Mouse (Mus musculus): ENCODE results near the gene Igsf21.

Gene Igsf21

DNA sequence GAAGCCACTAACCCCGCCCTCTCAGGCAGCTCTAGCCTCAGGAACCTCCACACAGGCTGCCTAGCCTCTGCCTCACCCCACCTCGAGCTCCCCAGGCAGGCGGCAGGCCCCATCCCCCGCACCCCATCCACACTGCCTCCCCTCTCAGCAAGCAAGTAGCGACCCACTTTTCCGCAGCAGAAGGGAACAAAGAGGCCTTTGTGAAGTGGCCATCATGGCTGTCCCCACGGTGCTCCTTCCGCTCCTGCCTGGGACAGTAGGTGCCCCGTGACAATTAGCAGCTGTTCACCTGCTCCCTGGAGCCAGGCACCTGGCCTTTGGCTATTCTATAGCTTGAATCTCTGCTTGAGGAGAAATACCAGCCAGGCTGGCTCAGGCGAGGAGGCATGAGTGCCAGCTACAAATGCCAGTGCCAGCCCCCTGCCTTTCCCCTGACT lies 9.3 kb downstream of the Igsf21 start:
- no peak for DNase-seq (ENCODE audit: low read depth, low spot score)

DNA sequence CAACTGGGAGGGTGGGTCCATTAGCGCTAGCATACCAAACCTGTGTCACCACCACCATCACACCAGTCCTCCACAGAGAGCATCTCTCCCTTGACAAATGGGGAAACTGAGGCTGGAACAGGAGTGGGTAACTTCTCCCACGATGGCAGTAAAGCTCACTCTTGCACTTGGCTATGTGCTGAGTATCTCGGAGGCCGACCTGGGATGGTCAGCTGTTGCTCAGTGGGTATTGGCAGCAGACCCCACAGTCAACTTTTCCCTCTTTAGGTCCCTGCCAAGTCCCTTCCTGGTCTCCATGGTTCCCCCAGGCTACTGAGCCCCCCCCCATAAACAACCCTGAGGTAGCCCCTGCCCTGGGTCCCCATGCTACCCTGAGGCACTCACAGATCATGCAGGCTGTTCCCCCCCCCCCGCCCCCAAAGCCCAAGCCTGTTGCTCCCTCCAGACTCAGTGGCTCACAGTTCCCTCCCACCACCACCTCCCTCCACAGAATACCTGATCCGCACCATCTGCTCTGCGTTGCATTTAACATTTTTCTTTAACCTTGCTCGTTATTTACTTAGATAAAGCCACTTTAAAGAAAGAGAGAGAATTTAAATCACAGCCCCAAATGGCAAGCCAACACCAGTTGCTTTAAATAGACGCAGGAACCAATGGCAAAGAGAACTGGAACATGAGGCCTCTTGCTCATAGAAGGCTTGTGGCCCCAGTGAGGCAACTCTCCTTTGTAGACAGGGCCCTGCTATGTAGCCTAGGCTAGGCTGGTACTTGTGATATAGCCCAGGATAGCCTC lies 11.0 kb downstream of the Igsf21 start:
- DNase-seq (ENCODE audit: low read depth, low spot score) = no peak

- DNase-seq (ENCODE audit: low read depth, low spot score) = no peak
These were observed 12.0 kb downstream of the Igsf21 start for GRCm38 (mm10) chr4:140234412-140235205.

GRCm38 (mm10) chr4:140227837-140228236 lies 18.7 kb downstream of the Igsf21 start:
- no peak for DNase-seq (ENCODE audit: low read depth, low spot score)

DNA sequence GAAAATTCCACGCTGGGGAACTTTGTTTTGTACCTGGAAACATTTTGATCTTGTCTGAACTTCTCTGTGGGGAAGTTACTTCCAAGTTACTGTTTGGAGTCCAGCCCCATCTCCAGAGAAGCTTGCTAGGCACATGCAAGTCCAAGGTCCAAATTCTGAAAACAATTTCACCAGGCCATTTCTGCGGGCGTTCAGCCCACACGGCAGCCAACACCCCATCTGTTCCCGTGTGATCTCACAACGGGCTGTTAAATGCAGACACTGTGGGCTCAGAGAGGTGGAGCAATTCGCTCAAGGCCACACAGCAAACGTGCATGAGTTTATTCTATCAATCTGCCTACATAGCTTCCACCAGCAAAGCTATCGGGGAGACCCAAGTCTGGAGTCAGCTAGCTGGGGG lies 21.4 kb downstream of the Igsf21 start:
- no peak for DNase-seq (ENCODE audit: low read depth, low spot score)

DNA sequence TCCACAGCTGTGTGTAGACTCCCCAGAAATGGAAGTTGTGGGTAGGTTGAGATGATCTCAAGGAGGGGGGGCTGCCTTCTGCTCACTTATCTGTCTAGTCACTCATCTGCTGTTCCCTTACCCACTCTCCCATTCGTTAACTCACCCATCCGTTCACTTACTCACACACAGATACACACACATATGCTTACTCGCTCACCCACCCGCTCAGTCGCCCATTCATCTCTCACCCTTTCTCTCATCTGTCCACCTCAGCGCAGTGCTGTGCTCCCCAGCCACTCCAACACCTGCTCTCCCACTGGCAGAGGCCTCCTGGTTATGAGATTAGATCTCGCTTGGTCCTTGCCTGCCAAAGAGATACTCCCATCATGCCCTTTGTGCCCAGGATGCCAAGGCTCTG lies 22.1 kb downstream of the Igsf21 start:
- DNase-seq (ENCODE audit: low read depth, low spot score) = no peak

GRCm38 (mm10) chr4:140223067-140223466 lies 23.5 kb downstream of the Igsf21 start:
- no peak for DNase-seq (ENCODE audit: low read depth, low spot score)

DNA sequence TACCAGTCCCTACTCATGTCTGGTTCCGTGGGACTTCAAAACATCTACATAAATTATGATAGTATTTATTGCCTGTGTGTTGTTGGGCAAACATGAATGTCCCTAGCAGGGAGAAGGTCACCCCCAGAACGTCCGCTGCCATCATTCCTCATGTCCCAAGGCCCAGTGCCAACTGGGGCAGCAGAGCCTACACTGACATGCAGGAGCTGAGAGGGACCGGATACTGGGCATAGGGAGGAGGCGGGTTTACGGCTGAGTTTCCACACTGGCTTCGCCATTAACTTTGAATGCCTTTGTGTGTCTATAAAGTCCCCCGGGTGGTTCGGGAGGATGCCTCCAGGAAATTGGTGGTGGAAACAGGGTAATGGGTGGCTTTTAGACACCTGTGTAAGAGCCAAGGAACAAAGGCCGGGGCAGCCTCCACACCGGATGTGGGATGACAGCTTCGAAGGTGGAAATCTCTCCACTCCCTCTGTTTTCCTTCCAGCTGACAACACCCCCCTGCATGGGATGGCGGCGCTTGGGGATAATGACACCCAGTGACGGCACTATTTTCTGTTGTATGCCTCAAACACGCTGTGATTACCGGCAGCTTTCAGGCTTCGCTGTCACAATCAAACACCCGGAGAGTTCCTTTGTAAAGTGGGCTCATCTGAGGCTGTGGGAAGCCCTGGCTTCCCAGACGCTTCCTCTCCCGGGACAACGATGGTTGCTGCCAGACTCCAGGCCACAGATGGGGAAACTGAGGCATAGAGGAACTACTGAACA lies 26.1 kb downstream of the Igsf21 start:
- DNase-seq (ENCODE audit: low read depth, low spot score) = peak; percentile 74

DNA sequence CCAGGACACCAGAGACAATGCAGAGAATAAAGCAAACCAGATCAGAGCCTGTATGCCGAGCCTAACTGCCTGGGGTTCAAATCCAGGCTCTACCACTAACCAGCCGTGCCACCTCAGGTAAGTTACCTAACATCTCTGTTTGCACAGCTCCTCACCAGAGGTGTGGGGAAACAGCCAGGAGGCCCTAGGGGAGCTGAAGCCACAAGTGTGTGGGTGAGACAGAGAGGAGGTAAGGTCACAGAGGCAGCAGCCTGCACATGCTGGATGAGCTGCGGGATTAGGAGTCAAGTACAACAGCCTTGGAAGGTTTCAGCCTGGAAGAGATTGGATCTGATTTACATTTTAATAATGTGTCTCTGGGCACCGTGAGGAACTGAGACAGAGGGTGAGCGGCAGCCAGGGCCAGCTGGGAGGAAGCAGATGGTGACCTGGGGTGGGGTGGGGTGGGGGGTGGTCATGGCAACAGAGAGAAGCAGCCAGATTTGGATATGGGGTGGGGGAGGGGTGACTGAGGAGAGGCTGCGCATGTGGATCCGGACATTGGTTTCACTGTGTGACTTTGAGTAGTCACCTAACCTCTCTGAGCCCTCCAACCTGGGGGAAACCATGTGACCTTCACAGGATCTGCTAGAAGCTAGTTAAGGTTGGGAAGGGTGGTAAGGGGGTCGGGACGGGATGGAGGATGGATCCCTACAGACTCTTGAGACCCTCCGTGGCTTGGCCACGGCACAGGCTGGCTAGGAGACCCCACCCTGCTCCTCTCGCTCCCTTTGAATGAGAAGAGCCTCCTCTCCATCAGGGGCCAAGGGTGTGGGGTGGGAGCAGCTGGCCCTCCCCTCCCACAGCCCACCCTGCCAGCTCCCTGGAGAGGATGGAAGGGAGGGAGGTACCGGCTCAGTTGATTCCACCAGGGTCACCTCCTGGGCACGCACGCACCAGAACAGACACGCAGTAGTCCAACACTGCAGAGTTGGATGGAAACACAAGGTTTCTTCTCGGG lies 27.4 kb downstream of the Igsf21 start:
- peak; percentile 79 for DNase-seq (ENCODE audit: low read depth, low spot score)

DNA sequence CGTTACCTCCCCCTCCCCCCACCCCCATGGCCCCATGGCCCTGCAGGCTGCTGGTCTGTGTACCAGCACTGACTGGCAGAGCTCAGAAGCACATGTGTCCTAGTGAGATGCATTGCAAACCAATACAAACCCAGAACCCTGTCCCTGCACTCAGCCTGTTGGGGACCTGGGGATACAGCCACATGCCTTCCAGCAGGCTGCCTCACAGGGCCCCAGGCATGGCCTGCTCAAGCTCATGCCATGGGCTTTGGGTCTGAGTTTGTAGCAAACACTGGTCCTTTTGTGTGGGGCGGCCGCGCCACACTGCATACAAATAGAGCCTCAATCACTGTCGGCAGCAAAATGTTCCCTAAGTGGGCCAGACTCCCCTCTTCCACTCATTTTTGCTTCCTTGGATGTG lies 28.2 kb downstream of the Igsf21 start:
- no peak for DNase-seq (ENCODE audit: low read depth, low spot score)

DNA sequence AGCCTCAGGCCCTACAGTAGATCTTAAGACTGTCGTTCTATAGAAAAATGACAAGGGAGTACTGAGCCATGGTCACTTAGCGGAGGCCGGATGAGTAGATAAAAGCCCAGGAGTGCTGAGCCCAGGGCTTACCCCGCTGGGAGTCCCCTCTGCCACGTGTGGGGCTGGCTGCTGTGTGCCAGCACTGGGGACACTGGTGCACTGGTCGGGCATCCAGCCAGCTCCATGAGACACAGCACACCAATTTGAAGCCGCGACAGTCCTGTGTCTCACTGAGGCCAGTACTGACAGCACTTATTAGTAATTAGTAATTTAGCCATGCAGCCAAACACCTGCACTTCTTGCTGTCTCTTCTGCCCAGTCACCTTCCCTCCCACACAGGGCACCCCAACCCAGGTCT lies 28.6 kb downstream of the Igsf21 start:
- DNase-seq (ENCODE audit: low read depth, low spot score) = no peak

- no peak for DNase-seq (ENCODE audit: low read depth, low spot score)
These were observed 30.5 kb downstream of the Igsf21 start for GRCm38 (mm10) chr4:140216096-140216495.

DNA sequence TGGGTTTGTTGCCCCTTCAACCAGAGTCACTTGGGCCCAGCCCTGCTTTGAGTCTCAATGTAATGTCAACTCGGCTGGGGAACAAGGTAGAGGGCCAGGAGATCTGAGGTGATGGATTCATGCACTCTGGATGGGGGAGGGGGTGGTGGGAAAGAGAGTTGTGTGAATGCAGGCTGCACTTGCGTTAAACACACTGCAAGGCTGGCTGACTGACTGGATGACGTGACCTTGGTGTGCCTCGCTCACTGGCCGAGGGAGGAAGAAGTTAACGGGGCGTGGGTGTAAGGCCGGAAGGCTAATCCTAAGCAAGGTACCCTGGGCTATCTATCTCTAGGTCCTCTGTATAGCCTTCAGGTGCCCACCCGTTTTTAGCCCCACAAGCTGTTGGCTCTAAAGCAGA lies 31.4 kb downstream of the Igsf21 start:
- peak; percentile 38 for DNase-seq (ENCODE audit: low read depth, low spot score)

GRCm38 (mm10) chr4:140214406-140214805 lies 32.2 kb downstream of the Igsf21 start:
- no peak for DNase-seq (ENCODE audit: low read depth, low spot score)

DNA sequence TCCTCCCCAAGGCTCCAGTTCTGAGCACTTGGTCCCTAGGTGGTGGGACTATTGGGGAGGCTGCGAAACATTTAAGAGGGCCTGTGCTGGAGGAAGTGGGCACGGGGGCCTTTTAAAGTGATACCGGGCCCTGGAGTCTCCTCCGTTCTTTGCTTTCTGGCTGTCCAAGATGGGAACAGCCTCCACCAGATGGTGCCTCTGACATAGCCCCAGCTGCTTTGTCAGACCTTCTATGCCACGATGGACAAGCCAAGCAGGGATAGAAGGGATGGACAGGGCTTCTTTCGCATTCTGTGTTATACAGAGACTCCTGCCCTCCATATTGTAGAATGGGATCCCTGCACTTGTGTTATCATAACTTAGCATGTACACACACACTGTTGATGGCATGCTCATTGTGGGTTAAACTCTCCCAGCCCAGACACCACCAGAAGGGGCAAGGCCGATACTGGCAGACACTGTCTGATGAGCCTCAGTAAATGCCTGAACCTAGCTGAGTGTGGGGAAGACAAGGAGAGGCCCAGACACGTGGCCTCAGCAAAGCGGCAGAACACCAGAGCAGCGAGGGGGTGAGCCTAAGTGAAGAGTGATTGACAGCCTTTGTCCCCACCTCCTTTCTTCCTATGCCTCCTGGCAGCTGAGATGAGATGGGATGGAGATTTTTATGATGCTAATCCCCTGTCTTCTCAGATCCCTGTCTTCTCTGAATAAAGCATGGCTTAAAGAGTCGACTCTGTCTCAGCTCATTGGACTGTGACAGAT lies 36.3 kb downstream of the Igsf21 start:
- DNase-seq (ENCODE audit: low read depth, low spot score) = no peak

- DNase-seq (ENCODE audit: low read depth, low spot score) = peak; percentile 59
These were observed 40.8 kb downstream of the Igsf21 start for GRCm38 (mm10) chr4:140205811-140206231.

- no peak for DNase-seq (ENCODE audit: low read depth, low spot score)
These were observed 41.8 kb downstream of the Igsf21 start for GRCm38 (mm10) chr4:140204775-140205174.

- DNase-seq (ENCODE audit: low read depth, low spot score) = no peak
These were observed 42.8 kb downstream of the Igsf21 start for GRCm38 (mm10) chr4:140203696-140204272.

DNA sequence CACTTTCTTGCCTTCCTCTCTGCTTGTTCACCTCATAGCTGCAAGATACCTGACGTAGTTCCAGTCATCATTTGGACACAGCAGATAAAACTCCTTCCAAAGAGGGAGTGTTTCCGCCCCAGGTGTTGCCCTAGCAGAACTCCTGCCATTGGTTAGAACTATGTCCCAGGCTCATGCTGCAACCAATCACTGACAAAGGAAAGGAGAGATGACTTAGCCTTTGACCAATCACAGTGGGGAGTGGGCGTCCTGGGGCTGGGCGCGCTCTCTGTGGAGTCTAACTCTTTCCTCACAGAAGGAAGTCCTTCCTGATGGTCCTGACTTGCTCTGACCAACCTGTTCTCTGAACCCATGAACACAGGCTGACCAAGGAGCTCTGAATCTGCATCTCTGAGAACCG lies 44.4 kb downstream of the Igsf21 start:
- peak; percentile 90 for DNase-seq (ENCODE audit: low read depth, low spot score)

DNA sequence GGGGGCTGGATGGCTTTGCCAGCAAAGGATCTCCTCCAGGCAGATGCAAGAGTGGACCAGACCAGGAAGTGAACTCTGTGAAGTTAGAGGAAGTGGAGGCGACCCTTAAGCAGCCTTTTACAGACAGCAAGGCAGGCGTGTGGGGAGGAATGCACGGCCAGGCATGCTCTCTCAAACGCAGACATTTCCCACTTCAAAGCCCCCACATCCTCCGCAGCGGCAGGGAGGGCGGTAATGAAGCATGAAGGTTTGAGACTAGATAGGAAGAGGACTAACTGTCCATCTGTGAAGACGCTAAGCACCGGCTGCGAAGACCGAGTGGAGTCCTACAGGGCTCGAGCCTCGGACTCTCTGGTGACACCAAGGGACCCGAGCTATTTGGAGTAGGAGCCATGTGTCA lies 46.3 kb downstream of the Igsf21 start:
- DNase-seq (ENCODE audit: low read depth, low spot score) = no peak
